Mouse (Mus musculus) C2C12 (cell line): Measurements from ENCODE around the gene Cct8. TPM values are rescaled to one million over a fixed set of nuclear protein-coding genes. Genes with fewer than 3 reads are reported as not detected.
A peak's percentile ranks its signal among the peaks of the same experiment; 100 is the strongest.

Source experiments
- H3K27me3 ChIP-seq: one replicate; pipeline ENCODE4 v1.6.1; 2011; ENCODE audit not compliant: control insufficient read depth, insufficient read depth, insufficient read length
- H3K36me3 ChIP-seq: one replicate; pipeline ENCODE4 v1.6.1; 2011; ENCODE audit not compliant: control insufficient read depth, insufficient read depth
- H3K4me3 ChIP-seq: one replicate; pipeline ENCODE4 v1.5.1; 2011; ENCODE audit warnings: mild to moderate bottlenecking, control low read depth; ENCODE audit not compliant: poor library complexity, insufficient read depth, severe bottlenecking
- H3K79me2 ChIP-seq: one replicate; pipeline ENCODE4 v1.6.1; 2011; ENCODE audit not compliant: control insufficient read depth, insufficient read depth
- H3K79me3 ChIP-seq: one replicate; pipeline ENCODE4 v1.6.1; 2011; ENCODE audit warnings: low read depth, control low read depth
- H3ac ChIP-seq: one replicate; pipeline ENCODE3; 2011; ENCODE audit warnings: low read depth; ENCODE audit not compliant: control insufficient read depth, insufficient read length
- CEBPB ChIP-seq: IDR thresholded peaks from one replicate; pipeline ENCODE4 v1.6.1; 2011; ENCODE audit warnings: low read depth, mild to moderate bottlenecking, control low read depth, moderate library complexity
- CTCF ChIP-seq: IDR thresholded peaks from one replicate; pipeline ENCODE4 v1.5.1; 2011; ENCODE audit not compliant: control insufficient read depth, insufficient read depth, insufficient read length
- FOSL1 ChIP-seq: IDR thresholded peaks from one replicate; pipeline ENCODE4 v1.8.0; 2011; ENCODE audit warnings: mild to moderate bottlenecking, low read length; ENCODE audit not compliant: poor library complexity, insufficient read depth, severe bottlenecking
- MAX ChIP-seq: IDR thresholded peaks from one replicate; pipeline ENCODE4 v1.6.1; 2011; ENCODE audit warnings: mild to moderate bottlenecking, control low read depth
- MYOD1 ChIP-seq: IDR thresholded peaks from one replicate; pipeline ENCODE4 v1.6.1; 2011; ENCODE audit warnings: low read depth; ENCODE audit not compliant: control insufficient read depth, insufficient read length
- MYOG ChIP-seq: IDR thresholded peaks from one replicate; pipeline ENCODE4 v1.6.1; 2011; ENCODE audit not compliant: control insufficient read depth, insufficient read length; ENCODE audit errors: extremely low read depth
- USF1 ChIP-seq: IDR thresholded peaks from one replicate; pipeline ENCODE4 v1.6.1; 2011; ENCODE audit warnings: low read depth, mild to moderate bottlenecking, control low read depth, moderate library complexity
- polyA plus RNA-seq: library from polyadenylated mRNA; unstranded; fragments of >200 nt; fragmentation: generic; extraction: Trizol; gene quantifications from one replicate; pipeline ENCODE4 v1.2.1, GENCODE M21; 2012; ENCODE audit warnings: missing spikeins

Gene Cct8
- polyA plus RNA-seq, 1 experiment, result 162 TPM

- Histone ChIP-seq H3K79me3 (no peaks in the 10 kb centered on the region), H3K27me3 (peaks cover 11% of the 10 kb centered on the region), H3K36me3 (no peaks in the 10 kb centered on the region), H3ac (no peak overlapping the region), H3K4me3 (no peak overlapping the region), H3K79me2 (no peaks in the 10 kb centered on the region)
- TF ChIP-seq CTCF (no peak), MAX (no peak), FOSL1 (no peak)
Observed at GRCm38 (mm10) chr16:87443245-87443644, 52.4 kb downstream of the Cct8 start.

- Histone ChIP-seq H3K4me3 (no peak overlapping the region), H3K36me3 (no peaks in the 10 kb centered on the region), H3K79me2 (no peaks in the 10 kb centered on the region), H3K79me3 (no peaks in the 10 kb centered on the region), H3ac (no peak overlapping the region), H3K27me3 (peaks cover 11% of the 10 kb centered on the region)
- TF ChIP-seq CEBPB (no peak), MAX (no peak), CTCF (no peak), MYOG (no peak), MYOD1 (no peak), USF1 (no peak), FOSL1 (no peak)
Observed at GRCm38 (mm10) chr16:87442291-87442690, 53.4 kb downstream of the Cct8 start.

GRCm38 (mm10) chr16:87441089-87441488 lies 54.6 kb downstream of the Cct8 start:
- Histone ChIP-seq H3ac (no peak overlapping the region), H3K36me3 (no peaks in the 10 kb centered on the region), H3K27me3 (peaks cover 11% of the 10 kb centered on the region), H3K79me3 (no peaks in the 10 kb centered on the region), H3K79me2 (no peaks in the 10 kb centered on the region), H3K4me3 (peak overlapping the region; percentile 52)
- TF ChIP-seq USF1, result no peak

- Histone ChIP-seq H3ac (peak within 1 kb of the TSS; percentile 99), H3K79me3 (no peaks in the 10 kb centered on the region), H3K27me3 (peaks cover 11% of the 10 kb centered on the region), H3K4me3 (peak within 1 kb of the TSS; percentile 52), H3K79me2 (no peaks in the 10 kb centered on the region), H3K36me3 (no peaks in the 10 kb centered on the region)
- TF ChIP-seq MYOD1, result no peak
Observed at GRCm38 (mm10) chr16:87440184-87440686, 55.4 kb downstream of the Cct8 start, which contains the start of gene Rwdd2b. Gene Rwdd2b (minus strand): TSS chr16:87440573.

- TF ChIP-seq MYOD1 (no peak), CTCF (no peak), FOSL1 (no peak), MYOG (no peak), MAX (no peak), CEBPB (no peak), USF1 (no peak)
- Histone ChIP-seq H3K79me2 (no peaks in the 10 kb centered on the region), H3ac (peak overlapping the region; percentile 28), H3K36me3 (no peaks in the 10 kb centered on the region), H3K79me3 (no peaks in the 10 kb centered on the region), H3K27me3 (peaks cover 5% of the 10 kb centered on the region), H3K4me3 (no peak overlapping the region)
Observed at GRCm38 (mm10) chr16:87438697-87439096, 57.0 kb downstream of the Cct8 start.

GRCm38 (mm10) chr16:87437096-87437495 lies 58.6 kb downstream of the Cct8 start:
- H3K4me3 ChIP-seq, result no peak overlapping the region
- H3ac ChIP-seq, result no peak overlapping the region
- H3K27me3 ChIP-seq, result no peaks in the 10 kb centered on the region
- H3K79me3 ChIP-seq, result peaks cover 2% of the 10 kb centered on the region
- H3K36me3 ChIP-seq, result no peaks in the 10 kb centered on the region
- TF ChIP-seq CTCF (no peak), CEBPB (no peak), USF1 (no peak)
- peaks cover 3% of the 10 kb centered on the region for H3K79me2 ChIP-seq
